Mouse (Mus musculus) retina, adult 2 months (tissue): ENCODE measurements around the gene Cfap97d1.

ENCODE experiments used
- DNase-seq: peaks from one replicate; pipeline ENCODE4 v3.0.0-alpha.2; 2012; ENCODE audit warnings: low read depth, low spot score

Gene Cfap97d1

GRCm38 (mm10) chr11:101984054-101985025 is at the start of gene Cfap97d1:
Gene Cfap97d1 (plus strand): TSS chr11:101984279.
- peak; percentile 71 for DNase-seq

- no peak for DNase-seq
Measured at GRCm38 (mm10) chr11:101935743-101936142, 48.3 kb upstream of the Cfap97d1 start.

- no peak for DNase-seq
Measured at GRCm38 (mm10) chr11:101936421-101936820, 47.7 kb upstream of the Cfap97d1 start.

GRCm38 (mm10) chr11:101937108-101937507 is 47.0 kb upstream of the Cfap97d1 start:
- DNase-seq, result no peak

GRCm38 (mm10) chr11:101943055-101943454 is 41.0 kb upstream of the Cfap97d1 start:
- DNase-seq, result no peak

GRCm38 (mm10) chr11:101946525-101946924 is 37.6 kb upstream of the Cfap97d1 start:
- no peak for DNase-seq

DNA sequence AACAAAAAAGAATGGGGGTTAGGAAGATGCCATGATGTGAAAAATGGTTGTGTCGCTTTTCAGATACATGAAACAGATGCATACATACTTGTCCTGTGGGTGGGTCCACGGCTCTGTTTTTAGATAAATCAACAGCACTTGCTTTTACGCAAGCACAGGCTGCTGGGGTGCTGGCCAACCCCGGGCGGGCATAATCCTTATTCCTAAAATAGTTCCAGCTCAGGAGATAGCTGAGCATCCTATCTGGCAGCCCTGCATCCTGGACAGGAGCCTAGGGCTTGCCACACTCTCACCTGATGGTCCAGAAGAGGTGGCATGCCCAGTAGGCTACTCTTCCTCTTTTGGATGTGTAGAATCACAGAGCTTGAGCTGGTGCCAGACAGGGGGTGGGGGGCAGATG is 34.1 kb upstream of the Cfap97d1 start:
- DNase-seq, result no peak

GRCm38 (mm10) chr11:101952541-101953341 is 31.3 kb upstream of the Cfap97d1 start:
- DNase-seq, result no peak

DNA sequence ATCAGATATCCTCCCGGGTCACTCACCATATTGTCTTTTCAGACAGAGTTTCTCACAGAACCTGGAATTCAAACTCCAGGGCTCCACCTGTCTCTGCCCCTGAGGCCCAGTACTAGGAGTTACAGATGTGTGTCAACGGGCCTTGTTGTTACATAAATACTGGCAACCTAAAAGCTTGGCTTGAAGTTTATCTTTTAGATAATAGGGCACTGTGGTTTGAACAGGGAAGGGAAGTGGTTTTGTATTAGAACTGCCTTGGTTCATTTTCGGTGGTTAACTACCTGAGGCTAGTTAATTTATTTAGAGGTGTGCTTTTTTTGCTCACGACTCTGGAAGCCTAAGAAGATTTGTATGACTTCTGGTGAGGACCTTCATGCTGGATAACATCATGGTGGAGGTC is 30.6 kb upstream of the Cfap97d1 start:
- no peak for DNase-seq

DNA sequence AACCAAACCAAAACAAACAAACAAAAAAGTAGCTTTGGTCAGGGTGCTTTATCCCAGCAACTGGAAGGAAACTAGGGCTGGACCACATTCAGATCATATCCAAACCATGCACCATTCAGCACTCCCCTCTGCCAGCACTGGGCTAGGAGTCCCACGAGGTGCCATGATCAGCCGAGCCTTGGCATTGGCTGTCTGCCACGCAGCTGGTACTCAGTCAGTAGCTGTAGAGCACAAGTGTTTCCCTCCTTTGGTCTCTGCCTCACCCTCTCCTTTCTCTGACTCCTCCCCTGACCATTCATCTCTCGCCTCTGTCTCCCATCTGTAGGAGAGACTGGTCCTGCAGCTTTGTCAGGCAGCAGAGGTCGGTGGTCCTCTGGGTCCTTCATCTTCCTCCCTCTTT is 26.6 kb upstream of the Cfap97d1 start:
- no peak for DNase-seq

DNA sequence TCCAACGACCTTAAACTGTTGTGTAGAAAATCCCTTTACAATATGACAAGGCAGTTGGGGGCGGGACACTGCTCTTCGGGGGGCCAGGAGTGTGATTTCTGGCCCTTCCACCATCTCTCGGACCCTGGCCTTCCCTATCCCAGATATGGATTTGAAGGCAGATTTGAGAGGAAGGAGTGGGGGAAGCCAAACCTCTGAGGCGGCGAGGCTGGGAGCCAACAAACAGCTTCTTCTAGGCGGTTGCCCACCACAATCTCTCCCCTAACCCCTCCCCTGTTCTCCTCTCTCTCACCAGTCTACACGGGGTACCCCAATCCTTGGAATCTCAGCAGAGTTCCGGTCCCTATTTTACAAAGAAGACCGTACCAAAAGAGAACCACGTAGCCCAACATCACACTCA is 21.0 kb upstream of the Cfap97d1 start:
- no peak for DNase-seq

DNA sequence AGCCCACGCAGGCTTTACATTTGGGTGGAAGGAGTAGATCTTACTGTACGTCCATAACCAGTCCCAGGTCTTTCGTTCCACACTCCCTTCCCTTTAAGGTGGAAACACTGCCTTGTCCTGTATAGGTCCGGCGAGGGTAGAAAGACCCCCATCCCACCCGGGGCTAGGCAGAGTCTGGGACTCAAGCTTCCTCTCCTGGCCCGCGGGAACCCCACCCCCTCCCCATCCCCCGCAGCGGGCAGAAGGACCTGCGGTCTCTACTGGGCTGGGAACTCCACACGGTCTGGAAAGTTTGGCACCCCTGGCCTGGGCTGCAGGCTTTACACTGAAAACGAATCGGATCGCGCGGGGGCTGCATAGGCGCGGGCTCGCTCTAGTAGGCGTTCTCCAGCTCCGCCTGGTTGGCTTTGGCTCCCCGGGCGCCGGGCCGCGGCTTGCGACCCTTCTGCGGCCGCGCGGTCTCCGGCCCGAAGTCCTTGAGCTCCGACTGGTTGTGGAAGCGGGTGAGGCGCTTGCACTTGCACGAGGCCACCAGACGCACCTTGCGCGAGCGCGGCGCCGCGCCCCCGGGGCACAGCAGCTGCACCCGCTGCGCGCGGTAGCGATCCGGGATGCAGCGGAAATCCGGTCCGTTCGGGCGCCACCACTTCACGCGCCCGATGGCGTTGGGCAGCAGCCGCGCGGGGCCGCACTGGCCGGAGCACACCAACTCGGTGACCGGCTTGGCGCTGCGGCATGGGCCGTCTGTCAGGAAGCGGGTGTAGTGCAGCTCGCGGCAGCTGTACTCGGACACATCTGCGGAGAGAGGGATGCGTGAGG is 20.4 kb upstream of the Cfap97d1 start:
- no peak for DNase-seq

- DNase-seq, result no peak
Measured at GRCm38 (mm10) chr11:101964647-101965046, 19.4 kb upstream of the Cfap97d1 start.

DNA sequence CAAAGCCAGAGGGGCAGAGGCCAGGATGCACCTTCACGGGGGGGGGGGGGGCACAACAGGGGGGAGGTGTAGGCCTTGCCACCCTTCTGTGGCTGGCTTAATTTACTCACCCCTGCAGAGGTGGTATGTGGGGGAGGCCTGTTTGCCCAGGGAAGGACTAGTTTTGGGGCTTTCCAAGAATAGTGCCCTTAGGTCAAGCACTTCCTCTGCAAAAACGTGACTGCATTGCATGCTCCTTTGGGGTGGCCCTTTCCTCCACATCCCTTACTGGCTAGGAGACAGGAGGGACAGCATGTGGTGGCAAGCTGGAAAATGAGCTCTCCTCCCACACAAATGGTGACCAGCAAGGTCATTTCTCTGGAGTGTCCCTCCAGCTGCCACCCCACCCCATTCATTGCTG is 18.5 kb upstream of the Cfap97d1 start:
- no peak for DNase-seq

DNA sequence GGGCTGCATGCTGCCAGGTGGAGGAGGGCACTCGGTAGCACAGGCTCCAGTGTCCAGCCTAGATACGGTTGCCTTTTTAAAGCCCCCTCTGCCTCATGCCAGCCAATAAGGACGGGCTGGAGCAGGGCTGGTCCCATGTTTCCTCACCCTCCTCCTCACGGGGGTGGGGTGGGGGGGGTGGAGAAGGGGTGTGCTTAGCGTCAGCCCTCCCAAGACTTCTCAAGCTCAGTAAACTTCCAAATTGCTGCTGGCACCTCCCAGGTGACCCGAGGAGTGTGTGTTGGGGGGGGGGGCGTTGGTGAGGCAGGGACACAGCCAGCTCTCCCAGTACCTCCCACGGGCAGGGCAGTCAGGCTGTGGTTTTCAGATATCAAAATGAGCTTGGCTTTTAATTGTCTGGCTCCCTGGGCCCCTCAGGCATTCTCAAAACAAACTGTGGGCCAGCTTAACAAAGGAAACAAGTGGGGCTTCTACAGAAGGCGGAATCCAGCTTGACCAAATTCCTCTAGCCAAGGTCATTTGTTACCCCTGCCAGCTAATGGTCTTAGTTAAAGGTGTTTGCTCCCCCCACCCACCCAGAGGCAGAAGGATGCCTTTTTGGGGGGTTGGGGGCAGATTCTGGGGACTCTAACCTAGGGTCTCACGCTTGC is 17.0 kb upstream of the Cfap97d1 start, which contains the start of gene Sost:
Sost (minus strand) TSS at position 51 of the 650 bp plus-strand sequence.
- no peak for DNase-seq

- DNase-seq, result no peak
Measured at GRCm38 (mm10) chr11:101968311-101968710, 15.8 kb upstream of the Cfap97d1 start.

DNA sequence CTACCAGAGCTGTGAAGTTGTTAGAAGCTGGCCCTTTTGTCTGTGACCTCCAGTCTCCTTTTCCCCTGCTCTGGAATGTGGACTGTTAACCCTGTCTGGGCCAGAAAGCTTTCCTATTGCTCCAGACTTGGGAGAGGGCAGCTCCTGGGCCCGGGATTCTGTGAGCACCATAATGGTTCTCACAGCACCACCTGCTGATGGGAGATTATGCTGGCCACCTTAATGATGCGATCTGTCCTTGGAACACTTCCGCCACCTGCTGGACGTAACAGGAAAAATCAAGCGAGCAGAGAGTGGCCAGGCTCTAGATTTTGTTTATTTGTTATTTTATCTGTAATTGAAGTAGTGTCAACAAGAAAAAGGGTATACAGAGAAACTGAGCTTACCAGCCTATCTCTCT is 15.3 kb upstream of the Cfap97d1 start:
- peak; percentile 69 for DNase-seq

GRCm38 (mm10) chr11:101969835-101970234 is 14.2 kb upstream of the Cfap97d1 start:
- DNase-seq, result no peak

DNA sequence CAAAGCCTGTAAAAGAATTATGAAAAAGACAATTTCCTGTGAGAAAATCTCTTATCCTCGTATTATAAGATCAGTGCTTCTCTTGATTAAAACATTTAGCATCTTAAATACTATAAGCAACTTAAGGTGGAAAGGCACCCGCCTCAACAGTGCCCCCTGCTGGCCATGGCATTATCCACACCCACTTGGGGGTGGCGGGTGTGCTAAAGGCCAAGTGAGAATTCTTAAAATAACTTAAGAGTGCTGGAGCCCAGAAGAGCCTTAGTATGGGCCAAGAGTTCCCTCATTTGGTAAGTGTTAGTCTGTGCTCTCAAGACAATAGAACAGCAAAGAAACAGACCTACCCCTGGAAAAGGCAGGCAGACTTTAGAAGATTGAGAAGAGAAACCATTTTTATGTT is 12.7 kb upstream of the Cfap97d1 start:
- DNase-seq, result no peak

- no peak for DNase-seq
Measured at GRCm38 (mm10) chr11:101972097-101972496, 12.0 kb upstream of the Cfap97d1 start.

DNA sequence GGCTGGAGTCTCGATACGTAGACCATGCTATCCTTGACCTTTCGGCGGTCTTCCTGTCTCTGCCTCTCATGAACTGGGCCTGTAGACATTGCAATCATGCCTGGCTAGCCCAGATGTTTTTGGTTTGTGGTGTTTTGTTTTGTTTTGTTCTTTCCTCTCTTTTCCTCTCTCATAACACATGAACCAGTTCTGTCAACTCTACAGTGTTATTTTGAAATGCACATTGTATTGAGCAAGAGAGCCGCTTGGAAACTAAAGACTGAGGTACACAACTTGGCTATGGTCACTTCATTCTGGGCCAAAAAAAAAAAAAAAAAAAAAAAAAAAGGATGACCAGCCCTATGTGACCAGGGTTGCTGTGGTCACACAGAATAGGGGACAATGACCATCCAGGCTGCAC is 11.4 kb upstream of the Cfap97d1 start:
- DNase-seq, result no peak
